Mouse (Mus musculus): ENCODE data around the gene Entpd3.

GRCm38 (mm10) chr9:120601488-120602171 is 62.0 kb downstream of the Entpd3 start:
- TF ChIP-seq CTCF (IDR thresholded peaks at IDR 0.05; ENCODE audit: low read depth): peak; percentile 94
- peak; percentile 51 for TF ChIP-seq EP300 (IDR thresholded peaks at IDR 0.05; ENCODE audit: low read depth)

Measured in liver, postnatal 0 days (tissue).